Mouse (Mus musculus) thymus, postnatal 0 days (tissue): ENCODE data around the gene Tlx2. TPM values are rescaled to one million over a fixed set of nuclear protein-coding genes. Genes with fewer than 3 reads are reported as not detected.

Experiments
- DNase-seq: peaks from one replicate; pipeline ENCODE4 v3.0.0-alpha.2; 2015; ENCODE audit warnings: low spot score
- polyA plus RNA-seq: library from polyadenylated mRNA; unstranded; fragments of >200 nt; fragmentation: Nextera tagmentation; extraction: Ambion mirVana; gene quantifications from 2 replicates; pipeline ENCODE4 v1.2.1, GENCODE M21; 2015

Tlx2 gene
- polyA plus RNA-seq, 1 experiment from 2014 or later: 0.23 TPM

- no peak for DNase-seq
Measured at GRCm38 (mm10) chr6:83057790-83058189, 12.3 kb downstream of the Tlx2 start, which contains the start of gene Dqx1. Gene Dqx1, plus strand, starts transcription at chr6:83057844.

GRCm38 (mm10) chr6:83054871-83055431 lies 15.1 kb downstream of the Tlx2 start, which contains the start of gene Htra2:
Gene Htra2, minus strand, starts transcription at chr6:83055273.
- peak; percentile 46 for DNase-seq

DNA sequence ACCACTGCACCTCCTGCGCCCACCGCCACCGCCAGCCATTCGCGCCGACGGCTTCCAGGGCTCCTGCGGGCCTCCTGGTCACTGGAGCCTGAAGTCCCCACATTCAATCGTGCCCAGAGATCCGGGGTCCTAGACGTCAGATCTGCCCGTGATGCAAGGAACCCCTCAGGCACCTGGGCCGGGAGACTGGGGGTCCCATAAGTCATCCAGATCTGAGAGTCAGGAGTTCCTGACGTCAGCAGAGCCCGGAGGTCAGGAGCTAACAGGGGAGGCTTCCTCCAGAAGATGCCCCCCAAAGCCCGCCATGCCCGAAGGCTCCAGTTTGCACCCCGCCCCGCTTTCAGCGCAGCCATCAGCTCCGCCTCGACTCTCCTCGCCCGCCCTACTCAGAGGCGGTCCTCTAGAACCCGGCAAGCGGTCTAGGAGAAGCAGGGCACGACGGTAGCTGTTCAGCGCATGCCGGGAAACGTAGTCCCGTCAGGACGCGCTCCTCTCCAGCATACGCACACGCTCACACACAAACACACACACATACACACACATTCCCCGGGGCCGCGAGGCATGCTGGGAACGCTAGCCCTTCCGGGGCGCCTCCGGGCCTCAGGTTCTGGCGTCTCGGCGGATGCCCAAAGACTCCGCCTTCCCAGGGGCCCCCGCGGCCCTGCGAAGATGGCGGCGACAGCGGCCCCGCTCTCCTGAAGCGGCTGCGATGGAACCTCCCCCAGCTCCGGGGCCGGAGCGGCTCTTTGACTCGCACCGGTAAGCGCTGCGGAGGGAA lies 15.8 kb downstream of the Tlx2 start, which contains the start of gene Aup1:
Aup1 (plus strand) TSS at position 448 of the 778 bp plus-strand sequence.
- peak; percentile 99 for DNase-seq

GRCm38 (mm10) chr6:83053136-83053960 lies 16.7 kb downstream of the Tlx2 start:
- DNase-seq: peak; percentile 31

DNA sequence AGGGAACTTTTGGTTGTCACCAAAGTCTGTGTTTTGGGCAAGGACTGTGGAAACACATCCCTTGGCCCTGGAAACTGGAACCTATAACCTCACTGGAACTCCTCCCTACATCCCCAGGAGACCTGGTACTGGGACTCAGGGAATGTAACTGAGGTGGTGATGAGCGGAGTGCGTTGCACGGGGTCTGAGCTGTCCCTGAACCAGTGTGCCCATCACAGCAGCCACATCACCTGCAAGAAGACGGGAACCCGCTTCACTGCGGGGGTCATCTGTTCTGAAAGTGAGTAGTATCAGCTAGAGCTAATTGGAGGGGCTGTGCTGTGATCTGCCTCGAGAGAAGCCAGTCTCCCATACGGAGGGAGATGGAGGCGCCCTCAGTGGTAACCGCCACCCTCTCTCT lies 20.7 kb downstream of the Tlx2 start:
- DNase-seq: no peak

DNA sequence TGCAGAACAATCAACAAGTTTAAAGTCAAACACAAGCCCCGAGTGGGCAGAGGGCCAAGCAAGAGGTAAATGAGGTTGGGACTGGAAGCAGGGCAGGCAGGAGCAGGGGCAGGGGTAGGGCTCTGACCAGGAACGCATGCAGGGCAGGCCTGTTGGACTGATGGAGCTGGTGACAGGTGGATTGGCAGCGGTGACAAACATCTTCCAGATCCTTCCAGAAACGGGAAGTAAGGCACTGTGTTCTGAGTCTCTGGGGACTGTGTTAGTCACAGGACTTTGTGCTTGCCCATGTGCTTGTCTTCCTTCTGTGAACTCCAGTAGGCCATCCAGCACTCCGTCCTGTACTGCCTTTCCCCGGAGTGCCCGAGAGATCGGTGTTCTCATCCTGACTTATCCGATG lies 25.4 kb downstream of the Tlx2 start:
- DNase-seq: no peak

DNA sequence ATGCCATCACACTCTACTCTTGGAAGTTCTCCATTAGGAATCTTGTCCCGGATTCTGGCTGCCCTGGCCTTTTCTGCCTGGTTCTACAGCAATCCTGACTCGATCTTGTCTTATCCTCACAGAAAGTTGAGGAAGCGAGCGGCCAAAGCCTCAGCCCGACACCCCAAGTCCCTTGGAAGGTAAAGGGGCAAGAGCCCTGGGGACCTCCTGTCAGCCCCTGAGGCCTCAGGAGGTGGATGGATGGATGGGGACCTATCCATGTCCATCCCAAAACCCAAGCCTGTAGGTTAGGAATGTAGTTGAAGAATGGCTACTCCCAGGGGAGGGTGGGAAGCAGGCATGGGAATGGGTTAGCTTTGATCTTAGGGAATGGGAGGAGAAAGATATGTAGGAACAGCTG lies 26.1 kb downstream of the Tlx2 start:
- no peak for DNase-seq

DNA sequence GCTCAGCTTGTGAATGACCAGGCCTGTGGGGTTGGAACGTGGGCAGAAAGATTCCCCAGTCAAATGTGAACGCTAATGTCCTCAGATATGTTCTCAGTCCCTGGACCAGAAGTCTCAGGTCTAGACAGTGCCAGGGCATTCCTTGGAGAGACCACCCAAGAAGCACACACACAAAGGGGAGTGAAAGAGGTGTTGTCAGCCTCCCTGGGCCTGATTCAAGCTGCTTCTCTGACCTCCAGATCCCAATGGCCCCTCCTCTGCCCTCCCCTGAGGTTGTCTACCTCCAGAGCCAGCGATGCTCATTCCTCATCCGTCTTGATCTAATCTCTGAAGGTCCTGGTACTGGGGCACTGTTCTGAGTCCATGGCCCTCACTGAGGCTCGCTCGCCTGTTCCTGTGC lies 26.5 kb downstream of the Tlx2 start:
- DNase-seq: no peak

- DNase-seq: no peak
Measured at GRCm38 (mm10) chr6:83040601-83041000, 29.5 kb downstream of the Tlx2 start.

- DNase-seq: peak; percentile 91
Measured at GRCm38 (mm10) chr6:83038496-83039012, 31.5 kb downstream of the Tlx2 start.

GRCm38 (mm10) chr6:83037188-83037587 lies 32.9 kb downstream of the Tlx2 start:
- DNase-seq: no peak

GRCm38 (mm10) chr6:83034463-83035055 lies 35.5 kb downstream of the Tlx2 start:
- DNase-seq: no peak

DNA sequence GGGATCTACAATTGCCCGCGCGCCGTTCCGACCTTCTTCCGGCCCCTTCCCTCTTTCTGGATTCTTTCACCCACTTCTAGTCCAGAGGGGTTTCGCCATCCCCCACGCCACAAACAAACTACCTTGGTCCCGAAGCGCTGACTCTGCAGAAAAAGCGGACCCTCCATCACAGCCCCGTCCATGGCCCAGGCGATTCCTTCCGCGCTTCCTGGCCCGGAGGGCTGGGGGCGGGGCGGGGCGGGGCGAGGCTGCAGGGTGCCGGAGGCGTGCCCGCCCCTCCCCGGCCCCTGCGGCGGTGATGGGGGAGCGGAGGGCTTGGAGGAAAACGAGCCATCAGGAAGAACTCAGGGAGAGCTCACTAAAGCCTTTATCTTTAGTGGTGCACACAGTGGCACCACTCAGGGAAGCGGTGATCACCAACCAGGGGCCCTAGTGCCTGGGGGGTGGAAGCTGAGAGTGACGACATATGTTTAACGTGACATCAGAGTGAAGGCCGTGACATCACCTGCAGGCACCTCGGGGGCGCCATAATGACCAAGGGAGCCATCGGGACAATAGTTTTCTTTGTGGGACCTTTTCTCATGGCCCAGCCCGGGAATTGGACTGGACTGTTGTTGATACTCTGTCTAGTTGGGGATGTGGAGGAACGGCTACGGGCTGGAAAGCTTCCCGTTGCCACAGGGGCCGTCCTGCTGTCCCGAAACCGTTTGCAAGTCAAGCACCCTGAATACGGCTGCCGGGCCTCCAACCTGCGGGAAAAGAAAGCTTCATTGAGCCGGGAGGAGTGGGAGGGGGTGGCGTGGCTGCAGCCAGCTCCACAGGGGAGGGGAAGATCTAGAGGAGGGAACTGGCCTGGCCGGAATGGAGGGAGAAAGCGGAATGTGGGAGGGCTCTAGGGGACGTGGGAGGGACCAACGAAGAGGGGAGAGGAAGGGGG lies 36.6 kb downstream of the Tlx2 start, which contains the start of the genes Dok1 and Loxl3:
Dok1 (minus strand) TSS at position 223 of the 937 bp plus-strand sequence.
Loxl3 (plus strand) TSS at position 925 of the 937 bp plus-strand sequence.
- peak; percentile 76 for DNase-seq

GRCm38 (mm10) chr6:83032769-83033191 lies 37.3 kb downstream of the Tlx2 start:
- DNase-seq: peak; percentile 49

GRCm38 (mm10) chr6:83031921-83032590 lies 38.0 kb downstream of the Tlx2 start:
- DNase-seq: no peak

DNA sequence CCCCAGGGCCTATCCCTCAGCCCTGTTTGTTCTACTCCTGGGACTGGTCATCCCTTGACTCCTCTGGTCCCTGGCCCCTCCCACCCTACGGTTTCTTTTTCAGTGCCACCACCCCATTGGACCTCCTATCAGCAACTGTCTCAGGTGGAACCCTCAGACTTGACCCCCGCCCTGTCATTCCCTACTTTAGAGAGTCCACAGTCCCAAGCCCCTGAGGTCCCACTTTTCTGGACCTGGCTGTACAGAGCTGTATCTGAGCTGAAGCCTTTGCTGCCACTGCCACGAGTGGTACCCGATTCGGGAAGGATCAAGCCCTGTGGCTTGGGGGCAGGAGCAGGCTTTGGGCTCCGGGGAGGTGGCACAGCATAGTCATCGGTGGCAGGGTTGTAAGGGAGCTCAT lies 39.0 kb downstream of the Tlx2 start:
- DNase-seq: no peak

DNA sequence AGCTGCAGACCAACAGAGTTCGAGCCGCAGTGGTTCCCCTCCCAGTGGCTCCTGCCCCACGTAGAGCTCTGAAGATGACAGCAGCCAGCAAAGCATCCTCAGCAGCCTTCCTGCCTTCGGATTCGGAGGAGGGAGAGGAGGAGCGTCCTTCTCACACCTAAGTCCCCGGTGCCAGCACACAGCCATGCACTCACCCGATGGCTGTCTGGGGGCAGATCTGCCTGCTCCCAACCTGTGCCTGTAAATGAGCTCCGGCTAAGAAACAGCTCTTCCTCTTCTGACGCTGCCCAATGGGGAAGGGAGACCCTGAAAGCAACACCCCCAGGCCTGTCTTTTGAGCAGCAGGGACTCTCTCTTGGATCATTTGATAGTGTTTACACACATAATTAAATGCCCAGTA lies 40.3 kb downstream of the Tlx2 start:
- DNase-seq: no peak

- DNase-seq: no peak
Measured at GRCm38 (mm10) chr6:83027706-83028105, 42.4 kb downstream of the Tlx2 start.

DNA sequence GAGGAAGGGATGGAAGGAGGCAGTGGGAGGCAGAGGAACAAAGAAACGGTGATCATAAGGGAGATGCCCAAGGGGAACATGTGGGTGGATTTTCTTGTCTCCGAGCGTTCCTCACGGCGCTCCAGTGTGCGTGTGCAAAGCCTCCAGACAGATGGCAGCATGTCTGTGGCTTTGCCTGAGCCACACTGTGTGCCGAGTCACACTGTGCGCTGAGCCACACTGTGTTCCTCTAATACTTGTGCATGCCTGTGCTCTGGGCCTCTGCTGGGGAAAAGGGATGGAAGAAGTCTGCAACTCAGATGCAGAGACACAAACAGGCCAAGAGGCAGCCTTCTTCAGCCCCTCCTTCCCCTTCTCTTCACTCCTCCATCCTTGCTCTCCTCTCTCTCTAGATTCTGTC lies 42.8 kb downstream of the Tlx2 start:
- DNase-seq: no peak
